Mouse (Mus musculus): Measurements from ENCODE around the gene Rab37. TPM values are rescaled to one million over a fixed set of nuclear protein-coding genes. Genes with fewer than 3 reads are reported as not detected.
A peak's percentile ranks its signal among the peaks of the same experiment; 100 is the strongest.

Gene Rab37
- total RNA-seq, 2 experiments from 2014 or later = 0.47 to 0.48 TPM

- intact Hi-C loops (cut with DNase I) = no loop called here
- no peak for DNase-seq (ENCODE audit: low spot score in 2 of 2)
Measured at GRCm38 (mm10) chr11:115179881-115180280, 88.7 kb downstream of the Rab37 start.

- peak; percentile 73 to 80 for DNase-seq (ENCODE audit: low spot score in 2 of 2)
Measured at GRCm38 (mm10) chr11:115181913-115182638, 90.8 kb downstream of the Rab37 start.

GRCm38 (mm10) chr11:115184973-115185372 lies 93.7 kb downstream of the Rab37 start:
- DNase-seq (ENCODE audit: low spot score in 2 of 2) = no peak
- intact Hi-C loops (cut with DNase I) = no loop called here

More at GRCm38 (mm10) chr11:115181913-115182638, 90.8 kb downstream of the Rab37 start:
- intact Hi-C loops (cut with DNase I) = loop anchor here (2.0 kb wide), 1 partner anchor 19 kb away; the partner anchor contains the start of gene Slc9a3r1

- intact Hi-C loops (cut with DNase I) = no loop called here
- peak; percentile 99 for DNase-seq (ENCODE audit: low spot score in 2 of 2)
Measured at GRCm38 (mm10) chr11:115187224-115187639, 96.0 kb downstream of the Rab37 start, which contains the start of gene Tmem104. Tmem104 (plus strand) TSS chr11:115187487.

- DNase-seq (ENCODE audit: low spot score in 2 of 2) = no peak
- intact Hi-C loops (cut with DNase I) = no loop called here
Measured at GRCm38 (mm10) chr11:115187693-115188092, 96.5 kb downstream of the Rab37 start, which contains the start of gene Nat9. Nat9 (minus strand) TSS chr11:115187859.

GRCm38 (mm10) chr11:115188539-115189231 lies 97.5 kb downstream of the Rab37 start:
- no peak for DNase-seq (ENCODE audit: low spot score in 2 of 2)
- intact Hi-C loops (cut with DNase I) = no loop called here

GRCm38 (mm10) chr11:115189304-115189703 lies 98.1 kb downstream of the Rab37 start:
- no peak for DNase-seq (ENCODE audit: low spot score in 2 of 2)
- intact Hi-C loops (cut with DNase I) = no loop called here

GRCm38 (mm10) chr11:115192180-115192579 lies 100.9 kb downstream of the Rab37 start:
- DNase-seq (ENCODE audit: low spot score in 2 of 2) = peak in 1 of 2 experiments; percentile 49
- intact Hi-C loops (cut with DNase I) = no loop called here

- intact Hi-C loops (cut with DNase I) = no loop called here
Measured at GRCm38 (mm10) chr11:115194693-115195092, 103.5 kb downstream of the Rab37 start.

GRCm38 (mm10) chr11:115195933-115196332 lies 104.7 kb downstream of the Rab37 start:
- intact Hi-C loops (cut with DNase I) = no loop called here
- DNase-seq (ENCODE audit: low spot score in 2 of 2) = no peak

More at GRCm38 (mm10) chr11:115194693-115195092, 103.5 kb downstream of the Rab37 start:
- no peak for DNase-seq (ENCODE audit: low spot score in 2 of 2)

GRCm38 (mm10) chr11:115197558-115197957 lies 106.3 kb downstream of the Rab37 start:
- DNase-seq (ENCODE audit: low spot score in 2 of 2) = no peak
- intact Hi-C loops (cut with DNase I) = no loop called here

- intact Hi-C loops (cut with DNase I) = no loop called here
- no peak for DNase-seq (ENCODE audit: low spot score in 2 of 2)
Measured at GRCm38 (mm10) chr11:115198932-115199384, 107.7 kb downstream of the Rab37 start.

- no peak for DNase-seq (ENCODE audit: low spot score in 2 of 2)
- intact Hi-C loops (cut with DNase I) = loop anchor here (5.0 kb wide), 1 partner anchor 152 kb away; no protein-coding TSS in a partner anchor
Measured at GRCm38 (mm10) chr11:115200520-115200919, 109.3 kb downstream of the Rab37 start.

GRCm38 (mm10) chr11:115202316-115202715 lies 111.1 kb downstream of the Rab37 start:
- intact Hi-C loops (cut with DNase I) = loop anchor here (2.0 to 5.0 kb wide), 2 partner anchors 68 to 150 kb away; no protein-coding TSS in a partner anchor

GRCm38 (mm10) chr11:115202756-115203155 lies 111.5 kb downstream of the Rab37 start:
- DNase-seq (ENCODE audit: low spot score in 2 of 2) = no peak
- intact Hi-C loops (cut with DNase I) = loop anchor here (2.0 to 5.0 kb wide), 2 partner anchors 68 to 150 kb away; no protein-coding TSS in a partner anchor

More at GRCm38 (mm10) chr11:115202316-115202715, 111.1 kb downstream of the Rab37 start:
- peak; percentile 80 to 88 for DNase-seq (ENCODE audit: low spot score in 2 of 2)

GRCm38 (mm10) chr11:115208126-115208525 lies 116.9 kb downstream of the Rab37 start:
- intact Hi-C loops (cut with DNase I) = no loop called here
- no peak for DNase-seq (ENCODE audit: low spot score in 2 of 2)

- no peak for DNase-seq (ENCODE audit: low spot score in 2 of 2)
- intact Hi-C loops (cut with DNase I) = no loop called here
Measured at GRCm38 (mm10) chr11:115208776-115209732, 117.8 kb downstream of the Rab37 start.

- intact Hi-C loops (cut with DNase I) = no loop called here
Measured at GRCm38 (mm10) chr11:115209958-115210357, 118.7 kb downstream of the Rab37 start.

More at GRCm38 (mm10) chr11:115209958-115210357, 118.7 kb downstream of the Rab37 start:
- DNase-seq (ENCODE audit: low spot score in 2 of 2) = no peak
